Mouse (Mus musculus) kidney, adult 2 months (tissue): ENCODE results near the gene Kif1a.

ENCODE experiments used
- CTCF ChIP-seq: fragments of 200-500 bp; conservative IDR thresholded peaks from 2 replicates; pipeline ENCODE4 v1.5.1; 2011; ENCODE audit warnings: low read depth, mild to moderate bottlenecking, control low read depth, low read length, moderate library complexity, mixed read lengths; ENCODE audit not compliant: insufficient read depth, insufficient read length
- POLR2A ChIP-seq: fragments of 200-500 bp; IDR thresholded peaks from one replicate; pipeline ENCODE4 v1.6.1; 2011; ENCODE audit warnings: low read depth, low read length, control low read depth

- TF ChIP-seq POLR2A (no peak), CTCF (no peak)
Measured at GRCm38 (mm10) chr1:93068553-93068952, 33.2 kb downstream of the Kif1a start.
